Mouse (Mus musculus): ENCODE results near the gene Fignl1. TPM values are rescaled to one million over a fixed set of nuclear protein-coding genes. Genes with fewer than 3 reads are reported as not detected.
A peak's percentile ranks its signal among the peaks of the same experiment; 100 is the strongest.

Gene Fignl1
- total RNA-seq, 1 experiment from 2014 or later: 9.2 TPM

GRCm38 (mm10) chr11:11832755-11833084 lies 24.0 kb upstream of the Fignl1 start:
- peak; percentile 33 for DNase-seq

GRCm38 (mm10) chr11:11831940-11832754 lies 23.4 kb upstream of the Fignl1 start:
- DNase-seq: no peak

GRCm38 (mm10) chr11:11831526-11831925 lies 22.8 kb upstream of the Fignl1 start:
- no peak for DNase-seq

- DNase-seq: no peak
Measured at GRCm38 (mm10) chr11:11830884-11831495, 22.2 kb upstream of the Fignl1 start.

- no peak for DNase-seq
Measured at GRCm38 (mm10) chr11:11829161-11830000, 20.6 kb upstream of the Fignl1 start.

- DNase-seq: no peak
Measured at GRCm38 (mm10) chr11:11828761-11829160, 20.0 kb upstream of the Fignl1 start.

- DNase-seq: no peak
Measured at GRCm38 (mm10) chr11:11828251-11828650, 19.5 kb upstream of the Fignl1 start.

GRCm38 (mm10) chr11:11826475-11826874 lies 17.7 kb upstream of the Fignl1 start:
- no peak for DNase-seq

- no peak for DNase-seq
Measured at GRCm38 (mm10) chr11:11825670-11826069, 16.9 kb upstream of the Fignl1 start.

- peak; percentile 36 for DNase-seq
Measured at GRCm38 (mm10) chr11:11824970-11825635, 16.3 kb upstream of the Fignl1 start.

GRCm38 (mm10) chr11:11823980-11824911 lies 15.5 kb upstream of the Fignl1 start:
- no peak for DNase-seq

GRCm38 (mm10) chr11:11822181-11823095 lies 13.7 kb upstream of the Fignl1 start:
- DNase-seq: peak; percentile 77

- peak; percentile 56 for DNase-seq
Measured at GRCm38 (mm10) chr11:11821387-11821975, 12.7 kb upstream of the Fignl1 start.

GRCm38 (mm10) chr11:11820737-11821136 lies 12.0 kb upstream of the Fignl1 start:
- no peak for DNase-seq

GRCm38 (mm10) chr11:11820251-11820650 lies 11.5 kb upstream of the Fignl1 start:
- peak; percentile 86 for DNase-seq

GRCm38 (mm10) chr11:11819206-11819605 lies 10.4 kb upstream of the Fignl1 start:
- DNase-seq: no peak

- DNase-seq: no peak
Measured at GRCm38 (mm10) chr11:11818797-11819196, 10.0 kb upstream of the Fignl1 start.

GRCm38 (mm10) chr11:11815737-11816136 lies 7.0 kb upstream of the Fignl1 start:
- DNase-seq: no peak

GRCm38 (mm10) chr11:11811906-11812480 lies 3.2 kb upstream of the Fignl1 start:
- DNase-seq: peak; percentile 86
